Mouse (Mus musculus) testis, adult 2 months (tissue): ENCODE results near the gene Pstpip1.

Source experiments
- CTCF ChIP-seq: fragments of 200-500 bp; IDR thresholded peaks from 2 replicates; pipeline ENCODE4 v1.5.1; 2012; ENCODE audit warnings: low read depth, mild to moderate bottlenecking, inconsistent platforms, low read length, moderate library complexity; ENCODE audit not compliant: control insufficient read depth, insufficient read depth, insufficient replicate concordance
- POLR2A ChIP-seq: fragments of 200-500 bp; IDR thresholded peaks from 2 replicates; pipeline ENCODE4 v1.6.1; 2012; ENCODE audit warnings: low read depth, mild to moderate bottlenecking, inconsistent platforms, low read length, moderate library complexity; ENCODE audit not compliant: control insufficient read depth

GRCm38 (mm10) chr9:56146326-56146923 lies 56.7 kb downstream of the Pstpip1 start:
- TF ChIP-seq CTCF (no peak), POLR2A (no peak)
